Mouse (Mus musculus) spleen, adult 2 months (tissue): ENCODE measurements at regions not wholly inside any gene's neighbourhood (a gene's known extent, or its start where the extent isn't known, plus 50 kb on each side); places are given as distances from the start of the nearest gene placed in this dataset.

Experiments used
- CTCF ChIP-seq: fragments of 200-500 bp; IDR thresholded peaks from 2 replicates; pipeline ENCODE4 v1.5.1; 2011; ENCODE audit warnings: mild to moderate bottlenecking, inconsistent platforms; ENCODE audit not compliant: insufficient read depth, insufficient read length, insufficient replicate concordance; ENCODE audit errors: extremely low read depth
- POLR2A ChIP-seq: fragments of 200-500 bp; IDR thresholded peaks from 2 replicates; pipeline ENCODE4 v1.6.1; 2011; ENCODE audit warnings: low read depth, low read length, inconsistent platforms

- TF ChIP-seq CTCF, result no peak
- TF ChIP-seq POLR2A, result no peak
Observed at GRCm38 (mm10) chr10:57319171-57319570, 167.0 kb upstream of the Hsf2 start.
